Mouse (Mus musculus) midbrain, embryonic 10.5 days (tissue): ENCODE results near the gene Mto1. TPM values are rescaled to one million over a fixed set of nuclear protein-coding genes. Genes with fewer than 3 reads are reported as not detected.
"Not testable (repeated sequence)": the region's sequence is repeated elsewhere in the genome, so short reads cannot be mapped to it uniquely, and the experiment has no call there.

Experiments
- DNase-seq: peaks from one replicate; pipeline ENCODE4 v3.0.0-alpha.2; 2017; ENCODE audit warnings: low spot score
- H3K27ac ChIP-seq: fragments of 300-500 bp; sonication (generic); replicated peaks from 2 replicates; pipeline ENCODE4 v1.5.1; 2016; ENCODE audit warnings: mild to moderate bottlenecking
- H3K27me3 ChIP-seq: fragments of 300-500 bp; sonication (generic); 2 replicates; pipeline ENCODE4 v1.6.1; 2016; ENCODE audit warnings: low read depth, mild to moderate bottlenecking; ENCODE audit not compliant: poor library complexity, severe bottlenecking
- H3K36me3 ChIP-seq: fragments of 300-500 bp; sonication (generic); 2 replicates; pipeline ENCODE4 v1.6.1; 2016; ENCODE audit warnings: mild to moderate bottlenecking, moderate library complexity
- H3K4me1 ChIP-seq: fragments of 300-500 bp; sonication (generic); 2 replicates; pipeline ENCODE4 v1.6.1; 2016
- H3K4me3 ChIP-seq: fragments of 300-500 bp; sonication (generic); 2 replicates; pipeline ENCODE4 v1.5.1; 2016; ENCODE audit warnings: mild to moderate bottlenecking, moderate library complexity
- H3K9me3 ChIP-seq: fragments of 300-500 bp; sonication (generic); replicated peaks from 2 replicates; pipeline ENCODE4 v1.6.1; 2016; ENCODE audit warnings: mild to moderate bottlenecking
- WGBS: fragments of 180-500 bp; shearing (Covaris S2); methylation state at CpG from one replicate; pipeline ENCODE4 v1.1.7; 2016; 5-methylcytosine and 5-hydroxymethylcytosine counted together
- microRNA-seq: library from miRNA; unstranded; fragments of <30 nt; microRNA quantifications from one replicate; pipeline ENCODE4, GENCODE M21; 2017
- polyA plus RNA-seq: library from polyadenylated mRNA; unstranded; fragments of >200 nt; fragmentation: Nextera tagmentation; extraction: Ambion mirVana; gene quantifications from 2 replicates; pipeline ENCODE4 v1.2.1, GENCODE M21; 2016

Mto1 gene
- polyA plus RNA-seq, 1 experiment from 2014 or later = 24.4 TPM

- no peaks in the 10 kb centered on the region for H3K36me3 ChIP-seq
- WGBS = 77% methylated on average over 3 of the region's 3 CpGs
- 0 out of 2 replicates have a peak overlapping the region, but pooled peaks have one; percentile 6 for H3K27ac ChIP-seq
- no peaks in the 10 kb centered on the region for H3K27me3 ChIP-seq
- 0 out of 2 replicates have a peak, but pooled peaks cover 3% of the 10 kb centered on the region for H3K9me3 ChIP-seq
- DNase-seq = no peak
- no peak overlapping the region for H3K4me3 ChIP-seq
- peaks cover 19% of the 10 kb centered on the region for H3K4me1 ChIP-seq
These were observed 68.1 kb downstream of the Mto1 start for GRCm38 (mm10) chr9:78516125-78516524.

- H3K27ac ChIP-seq = peak overlapping the region; percentile 33; the same call in 1 of the 2 replicates
- not testable (repeated sequence) for H3K27me3 ChIP-seq, H3K4me3 ChIP-seq, H3K9me3 ChIP-seq, DNase-seq, H3K36me3 ChIP-seq
- H3K4me1 ChIP-seq = peaks cover 27% of the 10 kb centered on the region
- 76% methylated on average over 3 of the region's 3 CpGs for WGBS
These were observed 69.2 kb downstream of the Mto1 start for GRCm38 (mm10) chr9:78517237-78517636.

- H3K4me1 ChIP-seq = peaks cover 29% of the 10 kb centered on the region
- H3K36me3 ChIP-seq = peaks cover 29% of the 10 kb centered on the region
- 2% methylated on average over 15 of the region's 15 CpGs for WGBS
- peak overlapping the region; percentile 96 for H3K27ac ChIP-seq
- no peaks in the 10 kb centered on the region for H3K27me3 ChIP-seq
- no peaks in the 10 kb centered on the region for H3K9me3 ChIP-seq
- peak; percentile 90 for DNase-seq
- H3K4me3 ChIP-seq = peak overlapping the region; percentile 71
These were observed 72.2 kb downstream of the Mto1 start for GRCm38 (mm10) chr9:78520127-78520779.

- peak overlapping the region; percentile 96 for H3K27ac ChIP-seq
- peak overlapping the region; percentile 71 for H3K4me3 ChIP-seq
- no peak for DNase-seq
- WGBS = 2% methylated on average over 40 of the region's 40 CpGs
- H3K4me1 ChIP-seq = peaks cover 37% of the 10 kb centered on the region
- H3K36me3 ChIP-seq = peaks cover 36% of the 10 kb centered on the region
- no peaks in the 10 kb centered on the region for H3K9me3 ChIP-seq
- no peaks in the 10 kb centered on the region for H3K27me3 ChIP-seq
These were observed 73.0 kb downstream of the Mto1 start for GRCm38 (mm10) chr9:78520780-78521601.

GRCm38 (mm10) chr9:78521689-78522088, 73.7 kb downstream of the Mto1 start:
- Histone ChIP-seq H3K4me1 (peaks cover 41% of the 10 kb centered on the region), H3K4me3 (peak overlapping the region; percentile 71), H3K27ac (peak overlapping the region; percentile 96), H3K36me3 (peaks cover 39% of the 10 kb centered on the region), H3K9me3 (no peaks in the 10 kb centered on the region), H3K27me3 (no peaks in the 10 kb centered on the region)
- 35% methylated on average over 14 of the region's 14 CpGs for WGBS
- DNase-seq = peak; percentile 59

Small RNAs within 50 kb of the gene (microRNA-seq; reads per million reads assigned to microRNA genes)
- not detected for gene Gm26377

Other genes starting within 250 kb of the Mto1 start
- gene Gsta1, start 217.6 kb upstream of the Mto1 start, polyA plus RNA-seq = not detected in 2 replicates
- gene Gm3776, start 191.1 kb upstream of the Mto1 start, polyA plus RNA-seq = not detected in 2 replicates
- gene Gm10639, start 158.3 kb upstream of the Mto1 start, polyA plus RNA-seq = not detected in 2 replicates
- not detected in 2 replicates for gene Omt2a, start 133.4 kb upstream of the Mto1 start, polyA plus RNA-seq
- gene Omt2b, start 120.6 kb upstream of the Mto1 start, polyA plus RNA-seq = not detected in 2 replicates
- not detected in 2 replicates for gene Gsta2, start 92.4 kb upstream of the Mto1 start, polyA plus RNA-seq
- gene Dppa5a, start 80.0 kb upstream of the Mto1 start, polyA plus RNA-seq = not detected in 2 replicates
- 0.83 and 1.0 TPM in 2 replicates for gene Ooep, start 69.5 kb upstream of the Mto1 start, polyA plus RNA-seq
- gene Ddx43, start 52.4 kb upstream of the Mto1 start, polyA plus RNA-seq = 0.09 and 0.15 TPM in 2 replicates
- 0.30 and 0.53 TPM in 2 replicates for gene Cgas, start 5.0 kb upstream of the Mto1 start, polyA plus RNA-seq
- gene Gm17324, start 578 bp downstream of the Mto1 start, polyA plus RNA-seq = 0.44 and 0.68 TPM in 2 replicates
- 3,476 and 3,775 TPM in 2 replicates for gene Eef1a1, start 40.9 kb downstream of the Mto1 start, polyA plus RNA-seq
- gene Slc17a5, start 139.8 kb downstream of the Mto1 start, polyA plus RNA-seq = 9.9 and 11.4 TPM in 2 replicates
- gene Cd109, start 167.3 kb downstream of the Mto1 start, polyA plus RNA-seq = 3.9 and 4.8 TPM in 2 replicates